Mouse (Mus musculus): ENCODE data around the gene Tacc3. TPM values are rescaled to one million over a fixed set of nuclear protein-coding genes. Genes with fewer than 3 reads are reported as not detected.
A peak's percentile ranks its signal among the peaks of the same experiment; 100 is the strongest.

Tacc3 gene
- polyA plus RNA-seq, 1 experiment = 9.2 TPM

- no peak overlapping the region for H3K27ac ChIP-seq (ENCODE audit: insufficient read depth, low read length)
- TF ChIP-seq POLR2A (IDR thresholded peaks at IDR 0.05; ENCODE audit: borderline replicate concordance, insufficient read depth, low read length) (no peak), CTCF (IDR thresholded peaks at IDR 0.05; ENCODE audit: borderline replicate concordance, insufficient read depth, low read depth, low read length) (no peak)
- no peaks in the 10 kb centered on the region for H3K27me3 ChIP-seq (ENCODE audit: control insufficient read depth, insufficient read depth, low read length)
- no peak overlapping the region for H3K4me3 ChIP-seq (replicated peaks; ENCODE audit: insufficient read depth, low read depth, low read length)
- H3K4me1 ChIP-seq (ENCODE audit: control insufficient read depth, insufficient read depth, low read length) = peaks cover 8% of the 10 kb centered on the region
- no peak for DNase-seq
- WGBS = 83% methylated on average over 10 of the region's 10 CpGs
Observed at GRCm38 (mm10) chr5:33655251-33655840, 2.6 kb upstream of the Tacc3 start.

GRCm38 (mm10) chr5:33656739-33657138, 1.2 kb upstream of the Tacc3 start:
- TF ChIP-seq POLR2A (IDR thresholded peaks at IDR 0.05; ENCODE audit: borderline replicate concordance, insufficient read depth, low read length) = no peak
- Histone ChIP-seq H3K27me3 (ENCODE audit: control insufficient read depth, insufficient read depth, low read length) (no peaks in the 10 kb centered on the region), H3K27ac (ENCODE audit: insufficient read depth, low read length) (peak overlapping the region; percentile 78; the same call in 1 of the 2 replicates), H3K4me3 (replicated peaks; ENCODE audit: insufficient read depth, low read depth, low read length) (peak overlapping the region; percentile 96), H3K4me1 (ENCODE audit: control insufficient read depth, insufficient read depth, low read length) (peaks cover 8% of the 10 kb centered on the region)
- DNase-seq = no peak
- WGBS = 3% methylated on average over 1 of the region's 1 CpGs

- H3K27me3 ChIP-seq (ENCODE audit: control insufficient read depth, insufficient read depth, low read length) = no peaks in the 10 kb centered on the region
- WGBS = under 1% methylated on average over 32 of the region's 32 CpGs
- no peak for DNase-seq
- no peak for TF ChIP-seq POLR2A (IDR thresholded peaks at IDR 0.05; ENCODE audit: borderline replicate concordance, insufficient read depth, low read length)
- no peak for TF ChIP-seq CTCF (IDR thresholded peaks at IDR 0.05; ENCODE audit: borderline replicate concordance, insufficient read depth, low read depth, low read length)
- H3K4me1 ChIP-seq (ENCODE audit: control insufficient read depth, insufficient read depth, low read length) = peaks cover 8% of the 10 kb centered on the region
- peak overlapping the region; percentile 78 for H3K27ac ChIP-seq (ENCODE audit: insufficient read depth, low read length)
- peak overlapping the region; percentile 96 for H3K4me3 ChIP-seq (replicated peaks; ENCODE audit: insufficient read depth, low read depth, low read length)
Observed at GRCm38 (mm10) chr5:33657251-33657786, 609 bp upstream of the Tacc3 start.

GRCm38 (mm10) chr5:33658664-33659050, 729 bp downstream of the Tacc3 start:
- under 1% methylated on average over 26 of the region's 26 CpGs for WGBS
- Histone ChIP-seq H3K4me1 (ENCODE audit: control insufficient read depth, insufficient read depth, low read length) (peaks cover 8% of the 10 kb centered on the region), H3K27ac (ENCODE audit: insufficient read depth, low read length) (no peak overlapping the region), H3K27me3 (ENCODE audit: control insufficient read depth, insufficient read depth, low read length) (no peaks in the 10 kb centered on the region), H3K4me3 (replicated peaks; ENCODE audit: insufficient read depth, low read depth, low read length) (peak overlapping the region; percentile 79)
- TF ChIP-seq CTCF (IDR thresholded peaks at IDR 0.05; ENCODE audit: borderline replicate concordance, insufficient read depth, low read depth, low read length) (no peak), POLR2A (IDR thresholded peaks at IDR 0.05; ENCODE audit: borderline replicate concordance, insufficient read depth, low read length) (no peak)
- DNase-seq = no peak

GRCm38 (mm10) chr5:33668223-33668622, 10.3 kb downstream of the Tacc3 start:
- no peak for DNase-seq
- Histone ChIP-seq H3K4me3 (replicated peaks; ENCODE audit: insufficient read depth, low read depth, low read length) (no peak overlapping the region), H3K27me3 (ENCODE audit: control insufficient read depth, insufficient read depth, low read length) (no peaks in the 10 kb centered on the region), H3K4me1 (ENCODE audit: control insufficient read depth, insufficient read depth, low read length) (no peaks in the 10 kb centered on the region), H3K27ac (ENCODE audit: insufficient read depth, low read length) (no peak overlapping the region)
- TF ChIP-seq POLR2A (IDR thresholded peaks at IDR 0.05; ENCODE audit: borderline replicate concordance, insufficient read depth, low read length) = no peak
- peak; percentile 17; the same call in 1 of the 2 replicates for TF ChIP-seq CTCF (IDR thresholded peaks at IDR 0.05; ENCODE audit: borderline replicate concordance, insufficient read depth, low read depth, low read length)

- H3K4me3 ChIP-seq (replicated peaks; ENCODE audit: insufficient read depth, low read depth, low read length) = no peak overlapping the region
- no peak overlapping the region for H3K27ac ChIP-seq (ENCODE audit: insufficient read depth, low read length)
- WGBS = 85% methylated on average over 5 of the region's 5 CpGs
- no peaks in the 10 kb centered on the region for H3K4me1 ChIP-seq (ENCODE audit: control insufficient read depth, insufficient read depth, low read length)
- H3K27me3 ChIP-seq (ENCODE audit: control insufficient read depth, insufficient read depth, low read length) = no peaks in the 10 kb centered on the region
- no peak for DNase-seq
- TF ChIP-seq POLR2A (IDR thresholded peaks at IDR 0.05; ENCODE audit: borderline replicate concordance, insufficient read depth, low read length) = no peak
- no peak for TF ChIP-seq CTCF (IDR thresholded peaks at IDR 0.05; ENCODE audit: borderline replicate concordance, insufficient read depth, low read depth, low read length)
Observed at GRCm38 (mm10) chr5:33671659-33672058, 13.7 kb downstream of the Tacc3 start.

GRCm38 (mm10) chr5:33674439-33674838, 16.5 kb downstream of the Tacc3 start:
- no peak overlapping the region for H3K4me3 ChIP-seq (replicated peaks; ENCODE audit: insufficient read depth, low read depth, low read length)
- DNase-seq = peak in 1 of 2 experiments; percentile 53
- no peak overlapping the region for H3K27ac ChIP-seq (ENCODE audit: insufficient read depth, low read length)
- 27% methylated on average over 3 of the region's 3 CpGs for whole genome bisulfite sequencing
- TF ChIP-seq POLR2A (IDR thresholded peaks at IDR 0.05; ENCODE audit: borderline replicate concordance, insufficient read depth, low read length) (no peak), CTCF (IDR thresholded peaks at IDR 0.05; ENCODE audit: borderline replicate concordance, insufficient read depth, low read depth, low read length) (no peak)
- H3K4me1 ChIP-seq (ENCODE audit: control insufficient read depth, insufficient read depth, low read length) = no peaks in the 10 kb centered on the region
- no peaks in the 10 kb centered on the region for H3K27me3 ChIP-seq (ENCODE audit: control insufficient read depth, insufficient read depth, low read length)

- peak in 1 of 2 experiments; percentile 27 for DNase-seq
Observed at GRCm38 (mm10) chr5:33675964-33676363, 18.0 kb downstream of the Tacc3 start.

More at GRCm38 (mm10) chr5:33675964-33676363, 18.0 kb downstream of the Tacc3 start:
- no peaks in the 10 kb centered on the region for H3K4me1 ChIP-seq (ENCODE audit: control insufficient read depth, insufficient read depth, low read length)
- 0% methylated on average over 1 of the region's 1 CpGs for WGBS
- H3K27ac ChIP-seq (ENCODE audit: insufficient read depth, low read length) = no peak overlapping the region
- H3K4me3 ChIP-seq (replicated peaks; ENCODE audit: insufficient read depth, low read depth, low read length) = no peak overlapping the region
- TF ChIP-seq CTCF (IDR thresholded peaks at IDR 0.05; ENCODE audit: borderline replicate concordance, insufficient read depth, low read depth, low read length) = peak; percentile 61; the same call in 1 of the 2 replicates
- no peak for TF ChIP-seq POLR2A (IDR thresholded peaks at IDR 0.05; ENCODE audit: borderline replicate concordance, insufficient read depth, low read length)
- H3K27me3 ChIP-seq (ENCODE audit: control insufficient read depth, insufficient read depth, low read length) = no peaks in the 10 kb centered on the region
